Comparison of ENCODE assay signal across 9 mouse cellular contexts in the genomic region with DNA sequence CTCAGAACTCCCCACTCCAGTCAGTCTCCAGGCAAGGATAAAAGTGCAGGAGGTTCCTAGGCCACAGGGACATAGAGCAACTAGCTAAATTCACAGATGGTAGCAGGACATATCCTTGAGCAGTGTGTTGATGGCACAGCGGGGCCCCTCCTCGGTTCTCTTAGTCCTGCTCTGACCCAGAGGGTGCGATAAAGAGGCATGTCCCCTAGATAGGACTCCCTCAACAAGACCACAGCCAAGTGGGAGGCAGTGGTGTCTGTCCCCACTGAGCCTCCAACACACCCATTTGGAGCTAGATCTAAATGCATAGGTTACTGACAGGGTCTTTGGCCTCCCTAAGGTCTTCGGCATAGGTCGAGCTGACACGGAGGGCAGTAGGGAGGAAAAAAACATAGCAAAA. TPM values are rescaled to one million over a fixed set of nuclear protein-coding genes. Genes with fewer than 3 reads are reported as not detected.
DNase-seq lines count a peak whose midpoint lies in the region; ATAC-seq and TF ChIP-seq lines count a peak whose summit lies in the region.
"Had no signal": no experiment of that assay in that cellular context is flagged by ENCODE, and none has a peak within 500 bp of the region (broad histone marks: within the 10 kb centered on the region; RNA-seq: fewer than 3 reads in every experiment).

No protein-coding gene starts in this region.

- TF ChIP-seq EP300 in lung, postnatal 0 days (IDR thresholded peaks at IDR 0.05): no peak
- no peak for TF ChIP-seq EP300 in stomach, postnatal 0 days (optimal IDR thresholded peaks at IDR 0.05)

- H3K36me3 ChIP-seq in lung, embryonic 14.5 days (ENCODE audit: insufficient read depth): no peaks in the 10 kb centered on the region
- H3K36me3 ChIP-seq in lung, postnatal 0 days (ENCODE audit: insufficient read depth, low read length): no peaks in the 10 kb centered on the region
- H3K36me3 ChIP-seq in forebrain, embryonic 15.5 days: no peaks in the 10 kb centered on the region
- no peaks in the 10 kb centered on the region for H3K36me3 ChIP-seq in limb, embryonic 15.5 days
- H3K36me3 ChIP-seq in stomach, postnatal 0 days (ENCODE audit: control insufficient read depth, insufficient read depth, low read length): no peaks in the 10 kb centered on the region
- H3K36me3 ChIP-seq: G1E had no signal

- DNase-seq in lung, embryonic 14.5 days: peak; percentile 45
- DNase-seq in lung, postnatal 0 days (ENCODE audit: low spot score): no peak
- DNase-seq in stomach, postnatal 0 days (ENCODE audit: low spot score): no peak
- DNase-seq in adipocyte (ENCODE audit: low spot score): no peak
- DNase-seq in gastrocnemius, adult 18-20 months (ENCODE audit: low spot score): no peak
- no peak for DNase-seq in frontal cortex, postnatal 10 days (ENCODE audit: low spot score in 2 of 2)

- H3K9me3 ChIP-seq in lung, embryonic 14.5 days (ENCODE audit: low read depth, low read length): no peaks in the 10 kb centered on the region
- no peaks in the 10 kb centered on the region for H3K9me3 ChIP-seq in lung, postnatal 0 days (ENCODE audit: low read length)
- H3K9me3 ChIP-seq in forebrain, embryonic 15.5 days: no peaks in the 10 kb centered on the region
- no peaks in the 10 kb centered on the region for H3K9me3 ChIP-seq in limb, embryonic 15.5 days
- H3K9me3 ChIP-seq in stomach, postnatal 0 days (ENCODE audit: control insufficient read depth, low read length): no peaks in the 10 kb centered on the region
- H3K9me3 ChIP-seq: G1E had no signal

- peaks cover 16% of the 10 kb centered on the region for H3K4me1 ChIP-seq in lung, embryonic 14.5 days (ENCODE audit: insufficient read depth)
- H3K4me1 ChIP-seq in lung, postnatal 0 days (ENCODE audit: insufficient read depth, low read depth, low read length): no peaks in the 10 kb centered on the region
- peaks cover 11% of the 10 kb centered on the region for H3K4me1 ChIP-seq in forebrain, embryonic 15.5 days
- peaks cover 41% of the 10 kb centered on the region for H3K4me1 ChIP-seq in limb, embryonic 15.5 days
- peaks cover 7% of the 10 kb centered on the region; the same call in 1 of the 2 replicates for H3K4me1 ChIP-seq in stomach, postnatal 0 days (replicated peaks; ENCODE audit: control insufficient read depth, insufficient read depth)

- no peaks in the 10 kb centered on the region for H3K27me3 ChIP-seq in lung, embryonic 14.5 days (ENCODE audit: insufficient read depth, low read length)
- no peaks in the 10 kb centered on the region for H3K27me3 ChIP-seq in lung, postnatal 0 days (replicated peaks; ENCODE audit: insufficient read depth, low read length)
- no peaks in the 10 kb centered on the region for H3K27me3 ChIP-seq in forebrain, embryonic 15.5 days
- no peaks in the 10 kb centered on the region for H3K27me3 ChIP-seq in limb, embryonic 15.5 days
- no peaks in the 10 kb centered on the region for H3K27me3 ChIP-seq in stomach, postnatal 0 days (ENCODE audit: control insufficient read depth, insufficient read depth, low read length)

- WGBS in lung, embryonic 14.5 days: 7% methylated on average over 6 of the region's 6 CpGs
- 24% methylated on average over 6 of the region's 6 CpGs for WGBS in lung, postnatal 0 days
- WGBS in forebrain, embryonic 15.5 days: 24% methylated on average over 6 of the region's 6 CpGs
- 19% methylated on average over 6 of the region's 6 CpGs for WGBS in limb, embryonic 15.5 days
- WGBS in stomach, postnatal 0 days: 30% methylated on average over 5 of the region's 6 CpGs

- TF ChIP-seq CTCF in lung, embryonic 14.5 days (IDR thresholded peaks at IDR 0.05; ENCODE audit: low read depth): no peak
- TF ChIP-seq CTCF in lung, postnatal 0 days (IDR thresholded peaks at IDR 0.05): no peak
- no peak; the same call in 1 of the 2 replicates for TF ChIP-seq CTCF in stomach, postnatal 0 days (IDR thresholded peaks at IDR 0.05; ENCODE audit: low read depth)

- H3K4me3 ChIP-seq in lung, embryonic 14.5 days (ENCODE audit: low read depth, low read length): no peak overlapping the region
- H3K4me3 ChIP-seq in lung, postnatal 0 days (ENCODE audit: low read depth, low read length): no peak overlapping the region
- H3K4me3 ChIP-seq in forebrain, embryonic 15.5 days: peak overlapping the region; percentile 45; the same call in 1 of the 2 replicates
- no peak overlapping the region for H3K4me3 ChIP-seq in limb, embryonic 15.5 days
- H3K4me3 ChIP-seq in stomach, postnatal 0 days (ENCODE audit: low read depth, low read length): no peak overlapping the region

- H3K9ac ChIP-seq in lung, embryonic 14.5 days: no peak overlapping the region
- H3K9ac ChIP-seq in lung, postnatal 0 days (replicated peaks; ENCODE audit: low read depth): no peak overlapping the region
- no peak overlapping the region for H3K9ac ChIP-seq in forebrain, embryonic 15.5 days (replicated peaks)
- H3K9ac ChIP-seq in limb, embryonic 15.5 days: no peak overlapping the region
- no peak overlapping the region for H3K9ac ChIP-seq in stomach, postnatal 0 days (ENCODE audit: low read length)

- H3K4me2 ChIP-seq in lung, embryonic 14.5 days: peak overlapping the region; percentile 63
- no peak overlapping the region for H3K4me2 ChIP-seq in lung, postnatal 0 days (replicated peaks; ENCODE audit: low read depth, low read length)
- peak overlapping the region; percentile 90 for H3K4me2 ChIP-seq in forebrain, embryonic 15.5 days (replicated peaks)
- peak overlapping the region; percentile 85 for H3K4me2 ChIP-seq in limb, embryonic 15.5 days
- peak overlapping the region; percentile 61 for H3K4me2 ChIP-seq in stomach, postnatal 0 days (replicated peaks; ENCODE audit: low read depth)

- peak overlapping the region; percentile 96 for H3K27ac ChIP-seq in lung, embryonic 14.5 days (ENCODE audit: low read depth)
- no peak overlapping the region for H3K27ac ChIP-seq in lung, postnatal 0 days (ENCODE audit: low read length)
- H3K27ac ChIP-seq in forebrain, embryonic 15.5 days (replicated peaks): no peak overlapping the region
- peak overlapping the region; percentile 83 for H3K27ac ChIP-seq in limb, embryonic 15.5 days
- H3K27ac ChIP-seq in stomach, postnatal 0 days (replicated peaks): no peak overlapping the region

- ATAC-seq in lung, embryonic 14.5 days (ENCODE audit: insufficient read depth): peak; percentile 9; the same call in 1 of the 2 replicates
- ATAC-seq in lung, postnatal 0 days: no peak
- ATAC-seq in forebrain, embryonic 15.5 days (replicated peaks): no peak; the same call in 1 of the 2 replicates
- no peak for ATAC-seq in limb, embryonic 15.5 days (ENCODE audit: insufficient number of reproducible peaks, low FRiP score, low TSS enrichment, low read depth)
- no peak for ATAC-seq in stomach, postnatal 0 days (ENCODE audit: low FRiP score, low TSS enrichment)

RNA-seq across cellular contexts. Expression of gene Crocc2, which starts 7.3 kb away (rescaled TPM):
- polyA plus RNA-seq in lung, embryonic 14.5 days (2014; fragmentation: Nextera tagmentation; extraction: Ambion mirVana): 2.8 and 3.7 TPM in 2 replicates
- 1.3 TPM in 2 replicates for polyA plus RNA-seq in lung, postnatal 0 days (2015; fragmentation: Nextera tagmentation; extraction: Ambion mirVana)
- polyA plus RNA-seq in forebrain, embryonic 15.5 days (2015; fragmentation: Nextera tagmentation; extraction: Ambion mirVana): 0.17 and 0.38 TPM in 2 replicates
- polyA plus RNA-seq in limb, embryonic 15.5 days (2015; fragmentation: Nextera tagmentation; extraction: Ambion mirVana): 0.23 and 0.24 TPM in 2 replicates
- polyA plus RNA-seq in stomach, postnatal 0 days (2015; fragmentation: Nextera tagmentation; extraction: Ambion mirVana): 0.04 and 0.06 TPM in 2 replicates
- not detected for total RNA-seq in gastrocnemius, adult 18-20 months (2021)
- polyA plus RNA-seq: G1E had no signal

RNA-seq across cellular contexts. Expression of gene 2310007B03Rik, which starts 15.1 kb away (rescaled TPM):
- 9.5 TPM in 2 replicates for polyA plus RNA-seq in lung, embryonic 14.5 days (2014; fragmentation: Nextera tagmentation; extraction: Ambion mirVana)
- polyA plus RNA-seq in lung, postnatal 0 days (2015; fragmentation: Nextera tagmentation; extraction: Ambion mirVana): 65.3 and 73.6 TPM in 2 replicates
- polyA plus RNA-seq in forebrain, embryonic 15.5 days (2015; fragmentation: Nextera tagmentation; extraction: Ambion mirVana): 0.17 and 0.20 TPM in 2 replicates
- polyA plus RNA-seq in limb, embryonic 15.5 days (2015; fragmentation: Nextera tagmentation; extraction: Ambion mirVana): 27.6 and 28.8 TPM in 2 replicates
- 27.8 and 34.3 TPM in 2 replicates for polyA plus RNA-seq in stomach, postnatal 0 days (2015; fragmentation: Nextera tagmentation; extraction: Ambion mirVana)
- total RNA-seq in gastrocnemius, adult 18-20 months (2021): not detected
- polyA plus RNA-seq: G1E had no signal

RNA-seq across cellular contexts. Expression of gene Agxt, which starts 40.8 kb away (rescaled TPM):
- polyA plus RNA-seq in lung, embryonic 14.5 days (2014; fragmentation: Nextera tagmentation; extraction: Ambion mirVana): 0.27 TPM in 1 of 2 replicates, not detected in the other
- 0.08 and 0.10 TPM in 2 replicates for polyA plus RNA-seq in lung, postnatal 0 days (2015; fragmentation: Nextera tagmentation; extraction: Ambion mirVana)
- polyA plus RNA-seq in forebrain, embryonic 15.5 days (2015; fragmentation: Nextera tagmentation; extraction: Ambion mirVana): not detected in 2 replicates
- not detected in 2 replicates for polyA plus RNA-seq in limb, embryonic 15.5 days (2015; fragmentation: Nextera tagmentation; extraction: Ambion mirVana)
- 0.48 and 0.55 TPM in 2 replicates for polyA plus RNA-seq in stomach, postnatal 0 days (2015; fragmentation: Nextera tagmentation; extraction: Ambion mirVana)
- not detected for total RNA-seq in gastrocnemius, adult 18-20 months (2021)
- total RNA-seq: G1E had no signal
- polyA plus RNA-seq: G1E had no signal

RNA-seq across cellular contexts. Expression of gene Sned1, which starts 59.8 kb away (rescaled TPM):
- polyA plus RNA-seq in lung, embryonic 14.5 days (2014; fragmentation: Nextera tagmentation; extraction: Ambion mirVana): 27.8 and 30.1 TPM in 2 replicates
- polyA plus RNA-seq in lung, postnatal 0 days (2015; fragmentation: Nextera tagmentation; extraction: Ambion mirVana): 8.4 and 13.8 TPM in 2 replicates
- polyA plus RNA-seq in forebrain, embryonic 15.5 days (2015; fragmentation: Nextera tagmentation; extraction: Ambion mirVana): 3.7 and 3.9 TPM in 2 replicates
- polyA plus RNA-seq in limb, embryonic 15.5 days (2015; fragmentation: Nextera tagmentation; extraction: Ambion mirVana): 15.2 and 16.0 TPM in 2 replicates
- 1.4 and 1.5 TPM in 2 replicates for polyA plus RNA-seq in stomach, postnatal 0 days (2015; fragmentation: Nextera tagmentation; extraction: Ambion mirVana)
- 1 to 10 TPM; 3.7 to 4.1 TPM for total RNA-seq in gastrocnemius, adult 18-20 months (2021)
- polyA plus RNA-seq: G1E had no signal

Comparison
In these comparisons a context has a peak if more than half of its experiments do, and no peak if none do; other contexts are left out.
1. H3K27ac ChIP-seq: peak in lung, embryonic 14.5 days (single experiment) and limb, embryonic 15.5 days (single experiment); none in lung, postnatal 0 days (single experiment), forebrain, embryonic 15.5 days (single experiment) and stomach, postnatal 0 days (single experiment).